Mouse (Mus musculus) mesoderm, embryonic 11.5 days (tissue): ENCODE measurements around the gene Casp8ap2.

Experiments
- DNase-seq: peaks from one replicate; pipeline ENCODE4 v3.0.0-alpha.2; 2012; ENCODE audit warnings: low read depth, low spot score

The Casp8ap2 gene

GRCm38 (mm10) chr4:32615034-32615881 lies at the start of gene Casp8ap2:
TSS of gene Casp8ap2 (plus strand) at chr4:32615451.
- DNase-seq, result peak; percentile 99

GRCm38 (mm10) chr4:32569054-32569453 lies 46.2 kb upstream of the Casp8ap2 start:
- no peak for DNase-seq

- peak; percentile 41 for DNase-seq
These were observed 45.0 kb upstream of the Casp8ap2 start for GRCm38 (mm10) chr4:32569995-32570938.

- no peak for DNase-seq
These were observed 44.3 kb upstream of the Casp8ap2 start for GRCm38 (mm10) chr4:32570939-32571317.

GRCm38 (mm10) chr4:32571441-32571840 lies 43.8 kb upstream of the Casp8ap2 start:
- DNase-seq, result no peak

- peak; percentile 76 for DNase-seq
These were observed 43.1 kb upstream of the Casp8ap2 start for GRCm38 (mm10) chr4:32572118-32572517.

GRCm38 (mm10) chr4:32573586-32573985 lies 41.7 kb upstream of the Casp8ap2 start:
- no peak for DNase-seq

GRCm38 (mm10) chr4:32574604-32575003 lies 40.6 kb upstream of the Casp8ap2 start:
- no peak for DNase-seq

- peak; percentile 35 for DNase-seq
These were observed 40.1 kb upstream of the Casp8ap2 start for GRCm38 (mm10) chr4:32575165-32575564.

- no peak for DNase-seq
These were observed 35.4 kb upstream of the Casp8ap2 start for GRCm38 (mm10) chr4:32579850-32580249.

GRCm38 (mm10) chr4:32584181-32584580 lies 31.1 kb upstream of the Casp8ap2 start:
- DNase-seq, result no peak

- DNase-seq, result peak; percentile 69
These were observed 28.7 kb upstream of the Casp8ap2 start for GRCm38 (mm10) chr4:32586596-32586995.

- no peak for DNase-seq
These were observed 27.7 kb upstream of the Casp8ap2 start for GRCm38 (mm10) chr4:32587543-32587942.

GRCm38 (mm10) chr4:32588237-32588636 lies 27.0 kb upstream of the Casp8ap2 start:
- no peak for DNase-seq

- peak; percentile 87 for DNase-seq
These were observed 14.1 kb upstream of the Casp8ap2 start for GRCm38 (mm10) chr4:32601135-32601534.

- DNase-seq, result no peak
These were observed 12.6 kb upstream of the Casp8ap2 start, which contains the start of gene Gja10 for GRCm38 (mm10) chr4:32602660-32603059. TSS of gene Gja10 (minus strand) at chr4:32602760.

- DNase-seq, result no peak
These were observed 6.4 kb downstream of the Casp8ap2 start for GRCm38 (mm10) chr4:32621637-32622036.

- no peak for DNase-seq
These were observed 36.4 kb downstream of the Casp8ap2 start for GRCm38 (mm10) chr4:32651669-32652068.

- no peak for DNase-seq
These were observed 41.1 kb downstream of the Casp8ap2 start for GRCm38 (mm10) chr4:32656146-32656904.

- peak; percentile 95 for DNase-seq
These were observed 41.8 kb downstream of the Casp8ap2 start, which contains the start of gene Mdn1 for GRCm38 (mm10) chr4:32656918-32657662. TSS of gene Mdn1 (plus strand) at chr4:32657119.

- DNase-seq, result no peak
These were observed 50.6 kb downstream of the Casp8ap2 start for GRCm38 (mm10) chr4:32665843-32666242.
